Mouse (Mus musculus) neural tube, embryonic 14.5 days (tissue): Measurements from ENCODE around the gene Lyve1. TPM values are rescaled to one million over a fixed set of nuclear protein-coding genes. Genes with fewer than 3 reads are reported as not detected.

Experiments used
- ATAC-seq: fragments of 200-750 bp; cut with Nextera tagmentation; 2 replicates; pipeline ENCODE4 v1.8.0; 2017; ENCODE audit warnings: low read depth, mild to moderate bottlenecking, moderate TSS enrichment, moderate library complexity
- H3K27ac ChIP-seq: fragments of 300-500 bp; sonication (generic); 2 replicates; pipeline ENCODE4 v1.5.1; 2014; ENCODE audit warnings: low read depth, mild to moderate bottlenecking, control low read depth, low read length, moderate library complexity, mixed read lengths
- H3K27me3 ChIP-seq: fragments of 300-500 bp; sonication (generic); 2 replicates; pipeline ENCODE4 v1.6.1; 2014; ENCODE audit warnings: low read length; ENCODE audit not compliant: control insufficient read depth, insufficient read depth
- H3K36me3 ChIP-seq: fragments of 300-500 bp; sonication (generic); 2 replicates; pipeline ENCODE4 v1.6.1; 2014; ENCODE audit warnings: low read length, mixed read lengths; ENCODE audit not compliant: control insufficient read depth, insufficient read depth
- H3K4me1 ChIP-seq: fragments of 300-500 bp; sonication (generic); 2 replicates; pipeline ENCODE4 v1.6.1; 2014; ENCODE audit warnings: low read length; ENCODE audit not compliant: control insufficient read depth, insufficient read depth
- H3K4me2 ChIP-seq: fragments of 300-500 bp; sonication (generic); 2 replicates; pipeline ENCODE4 v1.6.1; 2014; ENCODE audit warnings: mild to moderate bottlenecking, low read depth, low read length, control low read depth
- H3K4me3 ChIP-seq: fragments of 300-500 bp; sonication (generic); 2 replicates; pipeline ENCODE4 v1.5.1; 2014; ENCODE audit warnings: low read depth, low read length, control low read depth, mixed read lengths
- H3K9ac ChIP-seq: fragments of 300-500 bp; sonication (generic); replicated peaks from 2 replicates; pipeline ENCODE4 v1.6.1; 2014; ENCODE audit warnings: low read depth, mild to moderate bottlenecking, control low read depth, low read length, mixed read lengths
- H3K9me3 ChIP-seq: fragments of 300-500 bp; sonication (generic); 2 replicates; pipeline ENCODE4 v1.6.1; 2016; ENCODE audit warnings: low read length; ENCODE audit not compliant: control insufficient read depth
- whole genome bisulfite sequencing: fragments of 180-500 bp; shearing (Covaris S2); extraction: QIAGEN DNeasy Blood & Tissue Kit; methylation state at CpG from one replicate; pipeline ENCODE4 v1.1.7; 2014; 5-methylcytosine and 5-hydroxymethylcytosine counted together
- polyA plus RNA-seq: library from polyadenylated mRNA; unstranded; fragments of >200 nt; fragmentation: Nextera tagmentation; extraction: Ambion mirVana; gene quantifications from 2 replicates; pipeline ENCODE4 v1.2.1, GENCODE M21; 2014

Gene Lyve1
- polyA plus RNA-seq, 1 experiment from 2014 or later = 0.44 TPM

GRCm38 (mm10) chr7:110860129-110860528 is 2.9 kb downstream of the Lyve1 start:
- no peak overlapping the region for H3K4me2 ChIP-seq
- WGBS = 73% methylated on average over 5 of the region's 5 CpGs
- H3K4me3 ChIP-seq = no peak overlapping the region
- no peaks in the 10 kb centered on the region for H3K4me1 ChIP-seq
- H3K27ac ChIP-seq = no peak overlapping the region
- H3K27me3 ChIP-seq = no peaks in the 10 kb centered on the region
- no peaks in the 10 kb centered on the region for H3K36me3 ChIP-seq
- H3K9ac ChIP-seq = no peak overlapping the region
- H3K9me3 ChIP-seq = no peaks in the 10 kb centered on the region
- ATAC-seq = no peak

GRCm38 (mm10) chr7:110855604-110856003 is 7.4 kb downstream of the Lyve1 start:
- H3K27me3 ChIP-seq = no peaks in the 10 kb centered on the region
- WGBS = 79% methylated on average over 1 of the region's 1 CpGs

GRCm38 (mm10) chr7:110854927-110855546 is 8.0 kb downstream of the Lyve1 start:
- no peak for ATAC-seq
- H3K9ac ChIP-seq = no peak overlapping the region
- 80% methylated on average over 8 of the region's 8 CpGs for WGBS
- no peak overlapping the region for H3K27ac ChIP-seq
- H3K4me2 ChIP-seq = no peak overlapping the region
- H3K27me3 ChIP-seq = no peaks in the 10 kb centered on the region
- no peaks in the 10 kb centered on the region for H3K9me3 ChIP-seq
- no peaks in the 10 kb centered on the region for H3K4me1 ChIP-seq
- no peak overlapping the region for H3K4me3 ChIP-seq
- no peaks in the 10 kb centered on the region for H3K36me3 ChIP-seq

More at GRCm38 (mm10) chr7:110855604-110856003, 7.4 kb downstream of the Lyve1 start:
- ATAC-seq = no peak
- no peak overlapping the region for H3K27ac ChIP-seq
- H3K9ac ChIP-seq = no peak overlapping the region
- no peaks in the 10 kb centered on the region for H3K4me1 ChIP-seq
- no peaks in the 10 kb centered on the region for H3K9me3 ChIP-seq
- no peak overlapping the region for H3K4me3 ChIP-seq
- no peaks in the 10 kb centered on the region for H3K36me3 ChIP-seq
- no peak overlapping the region for H3K4me2 ChIP-seq

GRCm38 (mm10) chr7:110854519-110854918 is 8.5 kb downstream of the Lyve1 start:
- Histone ChIP-seq H3K27me3 (no peaks in the 10 kb centered on the region), H3K9ac (no peak overlapping the region), H3K4me2 (no peak overlapping the region), H3K4me3 (no peak overlapping the region), H3K27ac (no peak overlapping the region), H3K36me3 (no peaks in the 10 kb centered on the region), H3K4me1 (no peaks in the 10 kb centered on the region), H3K9me3 (no peaks in the 10 kb centered on the region)
- no peak for ATAC-seq
- 53% methylated on average over 3 of the region's 3 CpGs for WGBS

- no peak for ATAC-seq
- no peak overlapping the region for H3K4me2 ChIP-seq
- H3K27me3 ChIP-seq = no peaks in the 10 kb centered on the region
- no peak overlapping the region for H3K4me3 ChIP-seq
- H3K27ac ChIP-seq = no peak overlapping the region
- H3K9me3 ChIP-seq = no peaks in the 10 kb centered on the region
- no peak overlapping the region for H3K9ac ChIP-seq
- H3K4me1 ChIP-seq = no peaks in the 10 kb centered on the region
- WGBS = 67% methylated on average over 10 of the region's 10 CpGs
- H3K36me3 ChIP-seq = no peaks in the 10 kb centered on the region
These were observed 9.4 kb downstream of the Lyve1 start for GRCm38 (mm10) chr7:110853611-110854010.

GRCm38 (mm10) chr7:110851541-110852203 is 11.4 kb downstream of the Lyve1 start:
- no peak overlapping the region for H3K9ac ChIP-seq
- H3K4me3 ChIP-seq = no peak overlapping the region
- no peaks in the 10 kb centered on the region for H3K4me1 ChIP-seq
- no peaks in the 10 kb centered on the region for H3K27me3 ChIP-seq
- H3K4me2 ChIP-seq = no peak overlapping the region
- H3K9me3 ChIP-seq = no peaks in the 10 kb centered on the region
- no peaks in the 10 kb centered on the region for H3K36me3 ChIP-seq
- 85% methylated on average over 7 of the region's 7 CpGs for WGBS
- H3K27ac ChIP-seq = no peak overlapping the region
- ATAC-seq = no peak

GRCm38 (mm10) chr7:110848371-110848770 is 14.7 kb downstream of the Lyve1 start:
- Histone ChIP-seq H3K9me3 (no peaks in the 10 kb centered on the region), H3K4me2 (no peak overlapping the region), H3K9ac (no peak overlapping the region), H3K4me1 (peaks cover 1% of the 10 kb centered on the region; the same call in 1 of the 2 replicates), H3K4me3 (no peak overlapping the region), H3K36me3 (no peaks in the 10 kb centered on the region), H3K27me3 (no peaks in the 10 kb centered on the region), H3K27ac (no peak overlapping the region)
- 96% methylated on average over 1 of the region's 1 CpGs for WGBS
- no peak for ATAC-seq

GRCm38 (mm10) chr7:110847321-110847720 is 15.7 kb downstream of the Lyve1 start:
- ATAC-seq = no peak
- no peak overlapping the region for H3K4me3 ChIP-seq
- no peak overlapping the region for H3K9ac ChIP-seq
- H3K9me3 ChIP-seq = no peaks in the 10 kb centered on the region
- peaks cover 3% of the 10 kb centered on the region; the same call in 1 of the 2 replicates for H3K4me1 ChIP-seq
- no peaks in the 10 kb centered on the region for H3K27me3 ChIP-seq
- H3K36me3 ChIP-seq = no peaks in the 10 kb centered on the region
- H3K27ac ChIP-seq = no peak overlapping the region
- no peak overlapping the region for H3K4me2 ChIP-seq
- 87% methylated on average over 2 of the region's 2 CpGs for WGBS
